Mouse (Mus musculus) heart, embryonic 10.5 days (tissue): Measurements from ENCODE around the gene Rangrf. TPM values are rescaled to one million over a fixed set of nuclear protein-coding genes. Genes with fewer than 3 reads are reported as not detected.
A peak's percentile ranks its signal among the peaks of the same experiment; 100 is the strongest.
"Not testable (repeated sequence)": the region's sequence is repeated elsewhere in the genome, so short reads cannot be mapped to it uniquely, and the experiment has no call there.

Experiments
- DNase-seq: peaks from one replicate; pipeline ENCODE4 v3.0.0-alpha.2; 2017; ENCODE audit warnings: low spot score
- H3K27ac ChIP-seq: fragments of 300-500 bp; sonication (generic); 2 replicates; pipeline ENCODE4 v1.5.1; 2016; ENCODE audit warnings: mild to moderate bottlenecking
- H3K27me3 ChIP-seq: fragments of 300-500 bp; sonication (generic); 2 replicates; pipeline ENCODE4 v1.6.1; 2016; ENCODE audit warnings: mild to moderate bottlenecking; ENCODE audit not compliant: poor library complexity, insufficient read depth, severe bottlenecking
- H3K36me3 ChIP-seq: fragments of 300-500 bp; sonication (generic); 2 replicates; pipeline ENCODE4 v1.6.1; 2016; ENCODE audit warnings: mild to moderate bottlenecking, moderate library complexity
- H3K4me1 ChIP-seq: fragments of 300-500 bp; sonication (generic); 2 replicates; pipeline ENCODE4 v1.6.1; 2016; ENCODE audit warnings: mild to moderate bottlenecking
- H3K4me3 ChIP-seq: fragments of 300-500 bp; sonication (generic); 2 replicates; pipeline ENCODE4 v1.5.1; 2016; ENCODE audit warnings: mild to moderate bottlenecking, moderate library complexity
- H3K9me3 ChIP-seq: fragments of 300-500 bp; sonication (generic); 2 replicates; pipeline ENCODE4 v1.6.1; 2016; ENCODE audit warnings: mild to moderate bottlenecking, moderate library complexity
- WGBS: fragments of 180-500 bp; shearing (Covaris S2); methylation state at CpG from one replicate; pipeline ENCODE4 v1.1.7; 2016; 5-methylcytosine and 5-hydroxymethylcytosine counted together
- polyA plus RNA-seq: library from polyadenylated mRNA; unstranded; fragments of >200 nt; fragmentation: Nextera tagmentation; extraction: Ambion mirVana; gene quantifications from 2 replicates; pipeline ENCODE4 v1.2.1, GENCODE M21; 2016

Gene Rangrf
- 79.6 and 82.1 TPM in 2 replicates for polyA plus RNA-seq

DNA sequence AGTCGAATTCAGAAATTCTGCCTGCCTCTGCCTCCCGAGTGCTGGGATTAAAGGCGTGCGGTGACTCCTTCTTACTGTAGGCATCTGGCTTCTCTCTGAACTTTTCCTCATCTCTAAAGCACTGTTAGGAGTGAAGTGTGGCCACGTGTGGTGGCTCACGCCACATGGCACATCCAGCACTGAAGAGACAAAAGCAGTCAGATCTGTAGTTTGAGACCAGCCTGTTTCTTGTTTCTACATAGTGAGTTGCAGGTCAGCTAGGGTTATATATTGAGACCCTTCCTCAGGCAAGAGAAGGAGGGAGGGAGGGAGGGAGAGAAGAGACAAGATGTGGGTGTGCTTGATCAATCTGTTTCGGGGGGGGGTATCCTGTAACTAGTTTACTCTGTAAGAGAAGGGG is at the start of gene Rangrf:
Rangrf (minus strand) TSS at position 101 of the 400 bp plus-strand sequence.
- Histone ChIP-seq H3K27me3 (peaks cover 1% of the 10 kb centered on the region; the same call in 1 of the 2 replicates), H3K27ac (peak within 1 kb of the TSS; percentile 19; the same call in 1 of the 2 replicates), H3K4me1 (peaks cover 29% of the 10 kb centered on the region), H3K9me3 (no peaks in the 10 kb centered on the region), H3K4me3 (peak within 1 kb of the TSS; percentile 62), H3K36me3 (no peaks in the 10 kb centered on the region)
- no peak for DNase-seq
- 69% methylated on average over 7 of the region's 7 CpGs for WGBS

- no peak overlapping the region for H3K27ac ChIP-seq
- H3K4me1 ChIP-seq = peaks cover 8% of the 10 kb centered on the region
- H3K9me3 ChIP-seq = no peaks in the 10 kb centered on the region
- DNase-seq = no peak
- H3K36me3 ChIP-seq = peaks cover 52% of the 10 kb centered on the region
- H3K27me3 ChIP-seq = no peaks in the 10 kb centered on the region
- no peak overlapping the region for H3K4me3 ChIP-seq
Observed at GRCm38 (mm10) chr11:69020691-69021090, 45.7 kb upstream of the Rangrf start.

GRCm38 (mm10) chr11:69016755-69017154 is 41.8 kb upstream of the Rangrf start:
- Histone ChIP-seq H3K36me3 (peaks cover 12% of the 10 kb centered on the region), H3K4me1 (peaks cover 13% of the 10 kb centered on the region), H3K9me3 (no peaks in the 10 kb centered on the region), H3K27ac (peak overlapping the region; percentile 92), H3K27me3 (no peaks in the 10 kb centered on the region), H3K4me3 (peak overlapping the region; percentile 69)
- WGBS = 59% methylated on average over 3 of the region's 3 CpGs
- no peak for DNase-seq

GRCm38 (mm10) chr11:69015644-69016441 is 40.9 kb upstream of the Rangrf start, which contains the start of gene Ctc1:
TSS of gene Ctc1 (plus strand) at chr11:69015911.
- H3K9me3 ChIP-seq = no peaks in the 10 kb centered on the region
- peaks cover 4% of the 10 kb centered on the region; the same call in 1 of the 2 replicates for H3K36me3 ChIP-seq
- H3K4me1 ChIP-seq = peaks cover 21% of the 10 kb centered on the region
- 3% methylated on average over 38 of the region's 38 CpGs for WGBS
- no peaks in the 10 kb centered on the region for H3K27me3 ChIP-seq
- H3K4me3 ChIP-seq = peak within 1 kb of the TSS; percentile 69
- H3K27ac ChIP-seq = peak within 1 kb of the TSS; percentile 92
- DNase-seq = peak; percentile 97

- Histone ChIP-seq H3K4me3 (peak overlapping the region; percentile 65), H3K27ac (peak overlapping the region; percentile 94), H3K4me1 (peaks cover 30% of the 10 kb centered on the region), H3K27me3 (no peaks in the 10 kb centered on the region), H3K36me3 (no peaks in the 10 kb centered on the region), H3K9me3 (no peaks in the 10 kb centered on the region)
- peak; percentile 97 for DNase-seq
- 1% methylated on average over 18 of the region's 18 CpGs for WGBS
Observed at GRCm38 (mm10) chr11:69012071-69012601, 37.2 kb upstream of the Rangrf start.

DNA sequence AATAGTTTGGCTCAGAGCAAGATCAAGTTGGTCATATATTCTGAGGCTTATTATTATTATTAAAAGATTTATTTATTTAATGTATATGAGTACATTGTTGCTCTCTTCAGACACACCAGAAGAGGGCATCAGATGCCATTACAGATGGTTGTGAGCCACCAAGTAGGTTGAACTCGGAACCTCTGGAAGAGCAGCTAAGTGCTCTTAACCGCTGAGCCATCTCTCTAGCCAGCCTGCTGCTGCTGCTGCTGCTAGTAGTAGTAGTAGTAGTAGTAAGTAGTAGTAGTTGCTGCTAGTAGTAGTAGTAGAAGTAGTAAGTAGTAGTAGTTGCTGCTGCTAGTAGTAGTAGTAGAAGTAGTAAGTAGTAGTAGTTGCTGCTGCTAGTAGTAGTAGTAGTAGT is 36.5 kb upstream of the Rangrf start:
- Histone ChIP-seq H3K27ac (peak overlapping the region; percentile 94), H3K4me1 (peaks cover 26% of the 10 kb centered on the region), H3K4me3 (peak overlapping the region; percentile 65)
- not testable (repeated sequence) for H3K9me3 ChIP-seq, H3K27me3 ChIP-seq, DNase-seq, H3K36me3 ChIP-seq
- WGBS = 71% methylated on average over 2 of the region's 2 CpGs

GRCm38 (mm10) chr11:69010400-69011323 is 35.7 kb upstream of the Rangrf start:
- no peak overlapping the region for H3K4me3 ChIP-seq
- H3K27me3 ChIP-seq = no peaks in the 10 kb centered on the region
- peaks cover 26% of the 10 kb centered on the region for H3K4me1 ChIP-seq
- H3K9me3 ChIP-seq = no peaks in the 10 kb centered on the region
- H3K27ac ChIP-seq = 0 out of 2 replicates have a peak overlapping the region, but pooled peaks have one; percentile 94
- no peak for DNase-seq
- WGBS = 79% methylated on average over 15 of the region's 15 CpGs
- no peaks in the 10 kb centered on the region for H3K36me3 ChIP-seq

GRCm38 (mm10) chr11:69009508-69009907 is 34.5 kb upstream of the Rangrf start:
- peaks cover 21% of the 10 kb centered on the region for H3K4me1 ChIP-seq
- H3K27ac ChIP-seq = no peak overlapping the region
- peaks cover 4% of the 10 kb centered on the region; the same call in 1 of the 2 replicates for H3K36me3 ChIP-seq
- no peak for DNase-seq
- no peaks in the 10 kb centered on the region for H3K27me3 ChIP-seq
- H3K9me3 ChIP-seq = no peaks in the 10 kb centered on the region
- H3K4me3 ChIP-seq = no peak overlapping the region
- 94% methylated on average over 1 of the region's 1 CpGs for WGBS

- WGBS = 9% methylated on average over 38 of the region's 38 CpGs
- peak; percentile 98 for DNase-seq
- H3K9me3 ChIP-seq = no peaks in the 10 kb centered on the region
- peak within 1 kb of the TSS; percentile 91 for H3K27ac ChIP-seq
- H3K4me1 ChIP-seq = peaks cover 21% of the 10 kb centered on the region
- H3K27me3 ChIP-seq = no peaks in the 10 kb centered on the region
- H3K36me3 ChIP-seq = peaks cover 5% of the 10 kb centered on the region; the same call in 1 of the 2 replicates
- H3K4me3 ChIP-seq = peak within 1 kb of the TSS; percentile 88
Observed at GRCm38 (mm10) chr11:69008182-69009121, 33.5 kb upstream of the Rangrf start, which contains the start of gene Pfas. TSS of gene Pfas (minus strand) at chr11:69008460.

DNA sequence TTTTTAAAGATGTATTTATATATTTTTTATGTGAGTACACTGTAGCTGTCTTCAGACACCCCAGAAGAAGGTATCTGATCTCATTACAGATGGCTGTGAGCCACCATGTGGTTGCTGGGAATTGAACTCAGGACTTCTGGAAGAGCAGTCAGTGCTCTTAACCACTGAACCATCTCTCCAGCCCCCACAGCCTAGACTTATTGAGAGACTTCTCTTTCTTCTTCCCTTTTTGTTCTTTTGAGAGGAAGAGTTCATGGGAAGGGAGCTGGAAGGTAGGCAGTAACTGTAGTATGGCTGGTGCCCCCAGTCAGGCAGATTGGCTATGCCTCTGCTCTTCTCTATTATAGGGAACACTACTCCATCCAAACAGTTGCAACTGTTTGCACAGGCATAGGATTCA is 31.6 kb upstream of the Rangrf start:
- H3K9me3 ChIP-seq, DNase-seq, H3K27ac ChIP-seq, H3K4me3 ChIP-seq, H3K27me3 ChIP-seq: not testable (repeated sequence)
- H3K36me3 ChIP-seq = peaks cover 23% of the 10 kb centered on the region
- H3K4me1 ChIP-seq = peaks cover 20% of the 10 kb centered on the region

DNA sequence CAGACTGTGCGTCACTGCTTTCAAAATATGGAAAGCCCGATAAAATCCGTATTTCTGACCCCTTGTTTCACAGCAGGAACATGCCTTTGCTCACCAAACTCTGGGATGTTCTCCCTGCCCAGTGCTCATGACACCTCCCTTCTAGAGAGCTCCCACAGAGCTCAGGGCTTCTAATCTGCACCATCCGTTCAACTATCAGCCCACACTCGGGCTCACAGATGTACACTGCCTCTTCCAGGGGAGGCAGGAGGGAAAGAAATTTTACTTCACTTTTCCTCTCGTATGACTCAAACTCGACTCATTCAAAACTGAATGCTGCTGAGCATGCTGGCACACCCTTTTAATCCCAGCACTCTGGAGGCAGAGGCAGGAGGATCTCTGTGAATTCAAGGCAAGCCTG is 30.2 kb upstream of the Rangrf start:
- no peaks in the 10 kb centered on the region for H3K9me3 ChIP-seq
- no peaks in the 10 kb centered on the region for H3K27me3 ChIP-seq
- 83% methylated on average over 7 of the region's 7 CpGs for WGBS
- H3K27ac ChIP-seq = no peak overlapping the region
- H3K4me1 ChIP-seq = peaks cover 10% of the 10 kb centered on the region; the same call in 1 of the 2 replicates
- no peak for DNase-seq
- H3K4me3 ChIP-seq = no peak overlapping the region
- peaks cover 36% of the 10 kb centered on the region for H3K36me3 ChIP-seq

GRCm38 (mm10) chr11:69003592-69003991 is 28.6 kb upstream of the Rangrf start:
- peaks cover 52% of the 10 kb centered on the region for H3K36me3 ChIP-seq
- H3K4me3 ChIP-seq = no peak overlapping the region
- H3K27ac ChIP-seq = no peak overlapping the region
- H3K9me3 ChIP-seq = no peaks in the 10 kb centered on the region
- peaks cover 10% of the 10 kb centered on the region; the same call in 1 of the 2 replicates for H3K4me1 ChIP-seq
- 49% methylated on average over 4 of the region's 4 CpGs for WGBS
- H3K27me3 ChIP-seq = no peaks in the 10 kb centered on the region
- no peak for DNase-seq
